Mouse (Mus musculus) erythroblast, embryonic 14.5 days (primary cell): ENCODE measurements around the gene Atp2a1. TPM values are rescaled to one million over a fixed set of nuclear protein-coding genes. Genes with fewer than 3 reads are reported as not detected.

Experiments
- H3K27me3 ChIP-seq: 2 replicates; pipeline ENCODE4 v1.6.1; 2012; ENCODE audit warnings: inconsistent platforms; ENCODE audit not compliant: control insufficient read depth
- H3K36me3 ChIP-seq: 2 replicates; pipeline ENCODE4 v1.6.1; 2012; ENCODE audit warnings: mild to moderate bottlenecking, inconsistent platforms; ENCODE audit not compliant: control insufficient read depth
- H3K4me1 ChIP-seq: 2 replicates; pipeline ENCODE4 v1.6.1; 2012; ENCODE audit warnings: inconsistent platforms; ENCODE audit not compliant: control insufficient read depth
- H3K4me3 ChIP-seq: replicated peaks from 2 replicates; pipeline ENCODE3; 2012; ENCODE audit warnings: moderate library complexity, mild to moderate bottlenecking, inconsistent platforms
- H3K9me3 ChIP-seq: 2 replicates; pipeline ENCODE4 v1.6.1; 2012; ENCODE audit warnings: low read length, inconsistent platforms, mixed read lengths; ENCODE audit not compliant: control insufficient read depth
- GATA1 ChIP-seq: IDR thresholded peaks from 2 replicates; pipeline ENCODE4 v1.6.1; 2012; ENCODE audit warnings: low read length, inconsistent platforms, mixed read lengths
- TAL1 ChIP-seq: IDR thresholded peaks from 3 replicates; pipeline ENCODE4 v1.6.1; 2012; ENCODE audit warnings: low read length, inconsistent platforms, mixed read lengths
- polyA plus RNA-seq: library from polyadenylated mRNA; stranded (reverse); fragments of >175 nt; gene quantifications from 2 replicates; pipeline ENCODE4 v1.2.3, GENCODE M21; 2012

The Atp2a1 gene
- polyA plus RNA-seq, 1 experiment, result not detected

DNA sequence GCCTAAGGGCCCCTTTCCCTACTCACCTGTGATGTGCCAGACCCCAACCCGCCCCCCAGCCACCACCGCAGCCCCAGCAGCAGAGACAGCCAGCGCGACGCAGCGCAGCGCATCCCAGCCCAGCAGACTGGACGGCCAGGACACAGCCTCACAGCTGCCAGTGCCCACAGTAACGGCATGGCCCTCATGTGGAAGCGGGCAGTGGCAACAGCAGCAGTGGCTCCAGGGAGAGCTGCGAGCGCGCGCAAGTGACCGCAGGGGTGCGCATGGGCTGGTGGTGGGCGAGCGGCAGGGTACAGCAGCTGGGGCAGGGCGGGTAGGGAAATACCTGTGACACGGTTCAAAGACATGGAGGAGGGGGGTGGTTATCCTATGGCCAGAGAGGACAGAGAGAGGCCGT lies 16.7 kb downstream of the Atp2a1 start:
- no peaks in the 10 kb centered on the region for H3K9me3 ChIP-seq
- TF ChIP-seq TAL1, result no peak
- no peak for TF ChIP-seq GATA1
- H3K4me1 ChIP-seq, result no peaks in the 10 kb centered on the region
- H3K4me3 ChIP-seq, result no peak overlapping the region
- no peaks in the 10 kb centered on the region for H3K27me3 ChIP-seq
- peaks cover 26% of the 10 kb centered on the region for H3K36me3 ChIP-seq

DNA sequence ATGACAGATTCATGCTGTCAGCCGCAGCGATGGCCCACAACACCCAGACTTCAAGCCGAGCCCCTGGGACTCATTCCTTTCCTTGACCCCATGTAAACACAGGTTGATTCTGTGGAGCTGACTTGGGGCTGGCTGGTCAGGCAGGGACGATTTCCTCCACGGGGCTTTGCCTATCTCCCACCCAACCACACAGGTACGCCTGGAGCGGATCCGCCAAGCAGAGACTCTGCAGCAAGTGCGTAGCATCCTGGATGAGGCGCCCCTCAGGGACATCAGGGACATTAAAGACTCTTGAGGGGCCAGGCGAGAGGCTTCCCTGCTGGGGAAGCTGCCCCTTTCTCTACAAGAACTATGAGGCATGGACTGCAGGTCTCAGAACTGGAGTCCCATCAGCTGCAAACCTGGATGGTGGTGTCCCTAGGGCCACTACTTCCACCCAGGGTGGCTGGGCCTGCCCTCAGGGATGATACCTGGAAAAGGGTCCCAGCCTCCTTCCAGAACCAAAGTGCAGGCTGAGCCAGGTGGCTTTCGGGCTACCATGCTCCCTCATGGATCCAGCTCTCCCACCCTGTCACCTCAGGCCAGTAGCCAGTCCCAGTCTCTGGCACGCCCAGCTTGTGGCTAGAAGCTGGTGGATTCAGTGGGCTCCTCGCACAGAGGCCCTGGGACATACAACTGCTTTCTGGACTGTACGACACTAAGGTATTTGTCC lies 17.6 kb downstream of the Atp2a1 start:
- Histone ChIP-seq H3K9me3 (no peaks in the 10 kb centered on the region), H3K27me3 (no peaks in the 10 kb centered on the region), H3K36me3 (peaks cover 26% of the 10 kb centered on the region), H3K4me1 (no peaks in the 10 kb centered on the region), H3K4me3 (no peak overlapping the region)
- TF ChIP-seq GATA1 (no peak), TAL1 (no peak)

DNA sequence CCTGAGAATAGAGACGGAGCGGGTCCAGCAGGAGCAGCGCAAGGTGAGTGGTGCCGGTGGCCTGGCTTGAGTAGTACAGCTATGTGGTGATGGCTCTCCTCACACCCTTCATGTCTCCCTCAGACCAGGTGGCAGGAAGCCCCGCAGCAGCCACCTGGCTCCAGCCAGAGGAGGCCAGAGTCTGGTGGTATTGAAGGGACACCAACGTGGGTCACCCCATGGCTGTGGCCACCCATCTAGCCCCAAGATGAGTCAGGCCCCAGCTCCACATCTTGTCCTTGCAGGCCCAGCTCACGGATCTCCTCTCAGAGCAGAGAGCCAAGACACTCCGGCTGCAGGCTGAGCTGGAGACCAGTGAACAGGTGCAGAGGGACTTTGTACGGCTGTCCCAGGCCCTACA lies 18.4 kb downstream of the Atp2a1 start:
- H3K27me3 ChIP-seq, result no peaks in the 10 kb centered on the region
- H3K36me3 ChIP-seq, result peaks cover 26% of the 10 kb centered on the region
- no peaks in the 10 kb centered on the region for H3K4me1 ChIP-seq
- no peaks in the 10 kb centered on the region for H3K9me3 ChIP-seq
- no peak overlapping the region for H3K4me3 ChIP-seq
- no peak for TF ChIP-seq TAL1
- no peak for TF ChIP-seq GATA1

DNA sequence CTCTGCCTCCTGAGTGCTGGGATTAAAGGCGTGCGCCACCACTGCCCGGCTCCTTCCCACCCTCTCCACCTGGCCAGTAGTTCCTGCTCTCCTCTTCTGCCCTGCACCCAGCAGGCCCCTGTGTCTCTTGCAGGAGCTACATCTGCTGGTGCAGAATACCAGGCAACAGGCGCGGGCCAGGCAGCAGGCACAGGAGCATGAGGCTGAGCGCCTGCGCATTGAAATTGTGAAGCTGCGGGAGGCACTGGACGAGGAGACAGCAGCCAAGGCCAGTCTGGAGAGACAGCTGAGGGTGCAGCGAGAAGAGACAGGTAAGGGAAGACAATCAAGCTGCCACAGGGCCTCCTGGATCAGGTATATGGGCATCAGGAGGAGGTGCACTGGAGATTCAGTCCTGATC lies 18.9 kb downstream of the Atp2a1 start:
- H3K4me1 ChIP-seq, result no peaks in the 10 kb centered on the region
- no peaks in the 10 kb centered on the region for H3K27me3 ChIP-seq
- peaks cover 26% of the 10 kb centered on the region for H3K36me3 ChIP-seq
- TF ChIP-seq GATA1 (no peak), TAL1 (no peak)
- H3K4me3 ChIP-seq, result no peak overlapping the region
- no peaks in the 10 kb centered on the region for H3K9me3 ChIP-seq

DNA sequence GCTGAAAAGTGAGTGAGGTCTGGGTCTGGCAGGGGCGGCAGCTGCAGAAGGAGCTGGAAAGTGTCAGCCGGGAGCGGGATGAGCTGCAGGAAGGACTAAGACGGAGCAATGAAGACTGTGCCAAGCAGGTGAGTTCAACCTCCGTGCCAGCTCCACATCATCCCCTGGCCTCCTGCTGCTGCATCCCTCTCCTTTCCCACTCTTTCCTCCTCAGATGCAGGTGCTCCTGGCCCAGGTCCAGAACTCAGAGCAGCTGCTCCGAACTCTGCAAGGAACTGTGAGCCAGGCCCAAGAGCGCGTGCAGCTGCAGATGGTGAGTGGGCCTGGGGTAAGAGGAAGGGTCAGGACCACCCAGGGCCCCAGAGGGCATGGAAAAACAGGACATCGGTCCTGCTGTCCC lies 22.8 kb downstream of the Atp2a1 start:
- TF ChIP-seq GATA1 (no peak), TAL1 (no peak)
- H3K4me1 ChIP-seq, result no peaks in the 10 kb centered on the region; the same call in 1 of the 2 replicates

DNA sequence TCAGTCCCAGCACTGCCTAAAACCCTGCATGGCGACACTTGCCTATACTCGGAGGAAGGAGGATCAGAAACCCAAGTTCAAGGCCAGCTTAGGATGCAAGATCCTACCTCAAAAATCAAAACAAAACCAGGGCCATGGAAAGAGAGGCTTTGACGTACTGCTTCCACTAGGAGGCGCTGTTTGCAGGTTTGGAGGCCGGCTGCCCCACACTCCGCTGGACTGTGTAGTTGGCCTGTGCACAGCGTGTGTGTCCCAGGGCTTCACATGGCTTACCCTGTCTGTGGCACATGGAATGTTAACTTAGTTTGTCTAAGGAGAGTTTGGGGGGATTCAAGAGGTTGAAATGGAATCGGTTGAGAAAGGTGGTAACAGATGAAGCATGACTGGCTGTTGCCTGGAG lies 26.1 kb downstream of the Atp2a1 start:
- Histone ChIP-seq H3K36me3 (peaks cover 2% of the 10 kb centered on the region; the same call in 1 of the 2 replicates), H3K4me3 (no peak overlapping the region), H3K4me1 (no peaks in the 10 kb centered on the region; the same call in 1 of the 2 replicates), H3K9me3 (no peaks in the 10 kb centered on the region), H3K27me3 (no peaks in the 10 kb centered on the region)
- no peak for TF ChIP-seq GATA1
- no peak for TF ChIP-seq TAL1

More for the DNA sequence above, 22.8 kb downstream of the Atp2a1 start:
- Histone ChIP-seq H3K27me3 (no peaks in the 10 kb centered on the region), H3K4me3 (no peak overlapping the region), H3K9me3 (no peaks in the 10 kb centered on the region), H3K36me3 (peaks cover 11% of the 10 kb centered on the region)

DNA sequence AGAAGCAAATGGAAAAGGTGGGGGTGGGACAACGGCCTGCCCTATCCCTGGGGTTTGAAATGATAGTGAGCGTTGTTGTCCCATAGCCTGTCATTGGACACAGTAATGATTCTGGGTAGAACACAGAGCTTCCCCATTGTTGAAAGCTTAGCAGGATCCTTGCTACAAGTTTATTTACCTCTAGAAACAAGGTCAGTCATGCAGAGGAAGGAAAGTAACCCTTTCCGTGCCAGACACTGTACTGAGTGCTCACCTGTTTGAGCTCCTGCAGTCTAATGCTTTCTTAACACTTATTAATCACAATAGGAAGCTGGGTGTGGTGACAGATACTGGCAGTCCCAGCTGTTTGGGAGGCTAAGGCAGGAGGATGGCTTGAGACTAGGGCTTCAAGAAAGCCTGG lies 27.1 kb downstream of the Atp2a1 start:
- TF ChIP-seq TAL1 (no peak), GATA1 (no peak)
- Histone ChIP-seq H3K36me3 (peaks cover 2% of the 10 kb centered on the region; the same call in 1 of the 2 replicates), H3K27me3 (no peaks in the 10 kb centered on the region)

DNA sequence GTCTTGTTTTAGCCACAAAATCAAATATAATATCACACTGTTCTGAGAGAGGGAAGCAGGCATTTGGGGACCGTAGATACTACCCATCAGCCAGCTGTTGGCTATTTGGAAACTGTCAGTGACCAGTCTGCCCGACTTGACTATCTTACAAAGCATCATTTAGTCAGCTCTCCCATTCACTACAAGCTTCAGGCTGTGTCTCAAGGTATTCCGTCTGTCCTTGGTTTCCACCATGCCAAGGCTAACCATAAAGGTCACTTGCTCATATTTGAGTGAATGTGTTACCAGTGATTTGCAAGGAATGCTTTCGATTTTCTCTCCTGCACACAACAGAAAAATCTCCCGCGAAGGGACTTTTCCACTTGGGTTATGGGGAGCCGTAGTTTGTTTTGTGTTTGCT lies 28.2 kb downstream of the Atp2a1 start:
- no peaks in the 10 kb centered on the region for H3K9me3 ChIP-seq
- TF ChIP-seq GATA1 (no peak), TAL1 (no peak)
- H3K4me1 ChIP-seq, result peaks cover 5% of the 10 kb centered on the region
- H3K36me3 ChIP-seq, result peaks cover 2% of the 10 kb centered on the region; the same call in 1 of the 2 replicates
- H3K4me3 ChIP-seq, result no peak overlapping the region
- H3K27me3 ChIP-seq, result no peaks in the 10 kb centered on the region

More for the DNA sequence above, 27.1 kb downstream of the Atp2a1 start:
- no peaks in the 10 kb centered on the region for H3K9me3 ChIP-seq
- no peaks in the 10 kb centered on the region; the same call in 1 of the 2 replicates for H3K4me1 ChIP-seq
- H3K4me3 ChIP-seq, result no peak overlapping the region

DNA sequence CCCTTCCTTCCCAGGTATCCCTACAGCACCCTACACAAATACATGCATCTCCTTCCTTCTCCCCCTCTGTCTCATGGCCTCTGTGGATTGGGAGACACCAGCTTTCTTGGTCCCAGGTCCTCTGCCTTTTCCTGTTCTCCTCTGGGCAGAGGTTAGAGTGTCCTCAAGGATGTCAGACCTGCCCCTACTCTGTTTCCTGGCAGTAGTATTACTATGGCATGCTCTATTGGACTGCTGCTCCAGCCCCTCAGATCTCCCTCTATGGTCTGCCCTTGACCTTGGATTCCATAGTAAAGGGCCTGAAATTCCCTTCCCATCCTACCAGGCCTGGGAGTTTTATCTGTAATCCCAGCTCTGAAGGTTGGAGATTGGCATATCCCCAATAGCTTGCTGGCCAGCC lies 32.7 kb downstream of the Atp2a1 start:
- H3K9me3 ChIP-seq, result peaks cover 11% of the 10 kb centered on the region
- peaks cover 29% of the 10 kb centered on the region for H3K4me1 ChIP-seq
- H3K4me3 ChIP-seq, result no peak overlapping the region
- no peak for TF ChIP-seq GATA1
- TF ChIP-seq TAL1, result no peak
- H3K36me3 ChIP-seq, result peaks cover 2% of the 10 kb centered on the region; the same call in 1 of the 2 replicates
- H3K27me3 ChIP-seq, result peaks cover 9% of the 10 kb centered on the region

DNA sequence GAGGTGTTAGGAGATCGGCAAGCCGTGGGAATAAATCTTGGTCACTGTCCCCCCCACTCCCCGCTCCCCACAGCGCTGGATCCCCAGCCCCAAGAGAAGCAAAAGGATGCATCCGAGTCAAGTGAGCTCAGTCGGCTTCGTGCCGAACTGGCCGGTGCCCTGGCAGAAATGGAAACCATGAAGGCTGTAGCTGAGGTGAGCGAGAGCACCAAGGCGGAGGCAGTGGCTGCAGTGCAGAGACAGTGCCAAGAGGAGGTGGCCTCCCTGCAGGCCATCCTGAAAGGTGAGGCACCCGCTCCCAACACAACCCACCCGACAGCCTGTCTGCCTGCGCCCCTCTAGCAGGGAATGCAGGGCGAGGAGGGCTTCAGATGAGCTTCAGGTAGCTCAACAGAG lies 33.4 kb downstream of the Atp2a1 start:
- Histone ChIP-seq H3K9me3 (peaks cover 11% of the 10 kb centered on the region), H3K4me3 (peak overlapping the region; percentile 81), H3K4me1 (peaks cover 29% of the 10 kb centered on the region), H3K36me3 (peaks cover 2% of the 10 kb centered on the region; the same call in 1 of the 2 replicates), H3K27me3 (peaks cover 9% of the 10 kb centered on the region)
- TF ChIP-seq GATA1 (no peak), TAL1 (no peak)
